Mouse (Mus musculus) CH12.LX (cell line): ENCODE data around the gene Tcam1. TPM values are rescaled to one million over a fixed set of nuclear protein-coding genes. Genes with fewer than 3 reads are reported as not detected.

Experiments used
- DNase-seq: peaks from one replicate; pipeline ENCODE4 v3.0.0-alpha.2; 2013; ENCODE audit errors: extremely low read depth
- H3K27ac ChIP-seq: 2 replicates; pipeline ENCODE4 v1.5.1; 2012; ENCODE audit warnings: low read depth, mild to moderate bottlenecking, control low read depth, moderate library complexity; ENCODE audit not compliant: insufficient read depth
- H3K27me3 ChIP-seq: replicated peaks from 2 replicates; pipeline ENCODE3; 2012; ENCODE audit warnings: inconsistent platforms
- H3K36me3 ChIP-seq, 2 experiments: replicated peaks in 1 of 2; 2 replicates each; pipeline versions ENCODE3 to v1.6.1; 2012; ENCODE audit warnings: inconsistent platforms in 1 of 2, low read length in 1 of 2, mild to moderate bottlenecking in 1 of 2, mixed read lengths in 1 of 2, moderate library complexity in 1 of 2; ENCODE audit not compliant: control insufficient read depth in 1 of 2, insufficient read depth in 1 of 2
- H3K4me1 ChIP-seq, 2 experiments: 2 replicates each; pipeline ENCODE4 v1.6.1; 2012; ENCODE audit warnings: inconsistent platforms in 1 of 2, moderate library complexity in 1 of 2; ENCODE audit not compliant: insufficient read depth in 2 of 2, control insufficient read depth in 1 of 2
- H3K4me2 ChIP-seq: 2 replicates; pipeline ENCODE4 v1.6.1; 2012; ENCODE audit warnings: low read depth, mild to moderate bottlenecking, control low read depth; ENCODE audit not compliant: poor library complexity, insufficient read depth, severe bottlenecking
- H3K4me3 ChIP-seq, 3 experiments: fragments of 150-350 bp in 1 of 3; sonication (generic) in 1 of 3; replicated peaks in 1 of 3; 2 replicates each; pipeline versions ENCODE3 to v1.5.1; 2011 to 2012; ENCODE audit warnings: low read depth in 2 of 3, low read length in 2 of 3, mild to moderate bottlenecking in 2 of 3, moderate library complexity in 2 of 3, control low read depth in 1 of 3, improper control_type of control experiment in 1 of 3, inconsistent platforms in 1 of 3, mixed read lengths in 1 of 3; ENCODE audit not compliant: poor library complexity in 1 of 3
- H3K79me2 ChIP-seq: replicated peaks from 2 replicates; pipeline ENCODE4 v1.6.1; 2012; ENCODE audit warnings: mild to moderate bottlenecking, moderate library complexity; ENCODE audit not compliant: control insufficient read depth, poor library complexity, insufficient read depth, severe bottlenecking; ENCODE audit errors: extremely low read depth
- H3K9ac ChIP-seq: 2 replicates; pipeline ENCODE4 v1.6.1; 2012; ENCODE audit warnings: low read depth, mild to moderate bottlenecking, control low read depth, moderate library complexity; ENCODE audit not compliant: insufficient read depth
- H3K9me3 ChIP-seq: replicated peaks from 2 replicates; pipeline ENCODE3; 2012; ENCODE audit warnings: low read length, inconsistent platforms, mixed read lengths
- BHLHE40 ChIP-seq: IDR thresholded peaks from 2 replicates; pipeline ENCODE4 v1.6.1; 2011; ENCODE audit warnings: mild to moderate bottlenecking, low read depth, low read length, improper control_type of control experiment
- HCFC1 ChIP-seq: IDR thresholded peaks from 2 replicates; pipeline ENCODE4 v1.6.1; 2012; ENCODE audit warnings: low read depth, mild to moderate bottlenecking, inconsistent platforms, low read length, improper control_type of control experiment
- IRF4 ChIP-seq: IDR thresholded peaks from 2 replicates; pipeline ENCODE4 v1.6.1; 2014; ENCODE audit warnings: low read depth, mild to moderate bottlenecking, inconsistent platforms, low read length, improper control_type of control experiment
- NRF1 ChIP-seq: IDR thresholded peaks from 2 replicates; pipeline ENCODE4 v1.6.1; 2014; ENCODE audit warnings: low read depth, mild to moderate bottlenecking, inconsistent platforms, low read length, improper control_type of control experiment, moderate library complexity
- RAD21 ChIP-seq: IDR thresholded peaks from 2 replicates; pipeline ENCODE4 v1.6.1; 2011; ENCODE audit warnings: low read depth, mild to moderate bottlenecking, low read length, improper control_type of control experiment, moderate library complexity
- SIN3A ChIP-seq: IDR thresholded peaks from 2 replicates; pipeline ENCODE4 v1.6.1; 2012; ENCODE audit warnings: low read length, improper control_type of control experiment, inconsistent platforms
- SMC3 ChIP-seq: IDR thresholded peaks from 2 replicates; pipeline ENCODE4 v1.6.1; 2011; ENCODE audit warnings: low read depth, low read length, improper control_type of control experiment
- ZNF384 ChIP-seq: IDR thresholded peaks from 2 replicates; pipeline ENCODE4 v1.6.1; 2012; ENCODE audit warnings: low read depth, low read length, improper control_type of control experiment, inconsistent platforms
- dilution Hi-C: fragments of 300-500 bp; cut with MboI; formaldehyde crosslinking; loops from 2 replicates; pipeline ENCODE4 v1.14.3; 2020; ENCODE audit warnings: low sequenced_read_pairs; ENCODE audit not compliant: extremely low pct_unique_long_range_greater_than_20kb, extremely low pct_ligation_motif_present
- in situ Hi-C: fragments of 300-500 bp; cut with MboI; formaldehyde crosslinking; loops from 3 replicates; pipeline ENCODE4 v1.14.3; 2019; ENCODE audit warnings: low sequenced_read_pairs, low pct_ligation_motif_present, low pct_unique_long_range_greater_than_20kb, mixed read lengths
- polyA plus RNA-seq: library from polyadenylated mRNA; unstranded; fragments of >175 nt; gene quantifications from 2 replicates; pipeline ENCODE4 v1.2.1, GENCODE M21; 2012; ENCODE audit warnings: low read depth; ENCODE audit not compliant: insufficient read length
- total RNA-seq, 2 experiments: library from RNA; depleted of rRNA; stranded (reverse); fragments of 300-350 nt in 1 of 2; fragments of >200 nt in 1 of 2; gene quantifications; 2 replicates each; pipeline ENCODE4 v1.2.3; 2012 to 2014

The Tcam1 gene
- total and polyA plus RNA-seq, 3 experiments = 0.82 to 5.9 (median 0.99) TPM

DNA sequence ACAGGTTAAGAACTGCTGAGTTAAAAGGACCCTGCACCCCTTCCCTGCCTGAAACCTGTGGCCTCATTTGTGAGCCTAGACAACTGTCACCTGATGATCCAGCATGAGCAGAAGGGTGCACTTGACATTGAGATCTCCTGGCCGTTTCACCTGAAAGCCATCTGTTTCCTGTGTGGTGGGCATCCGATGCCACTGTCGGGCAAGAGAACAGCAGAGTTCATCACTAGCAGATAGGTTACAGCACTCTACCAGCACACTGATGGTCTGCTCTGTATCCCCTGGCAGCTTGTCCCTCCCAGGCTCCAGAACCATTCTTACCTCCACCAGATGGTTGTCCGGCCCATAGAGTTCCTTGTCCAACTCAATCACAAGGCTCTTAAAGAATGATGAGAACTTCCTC is 10.9 kb upstream of the Tcam1 start:
- Histone ChIP-seq H3K4me1 (peaks cover 10 to 47% of the 10 kb centered on the region in 2 experiments), H3K9ac (no peak overlapping the region), H3K36me3 (peaks cover 73 to 86% of the 10 kb centered on the region in 2 experiments), H3K27me3 (no peaks in the 10 kb centered on the region), H3K27ac (no peak overlapping the region), H3K9me3 (no peaks in the 10 kb centered on the region), H3K4me2 (no peak overlapping the region), H3K4me3 (no peak overlapping the region), H3K79me2 (peaks cover 27% of the 10 kb centered on the region)
- DNase-seq = no peak
- no peak for TF ChIP-seq IRF4
- dilution Hi-C loops (no loop called here), in situ Hi-C loops (no loop called here)

DNA sequence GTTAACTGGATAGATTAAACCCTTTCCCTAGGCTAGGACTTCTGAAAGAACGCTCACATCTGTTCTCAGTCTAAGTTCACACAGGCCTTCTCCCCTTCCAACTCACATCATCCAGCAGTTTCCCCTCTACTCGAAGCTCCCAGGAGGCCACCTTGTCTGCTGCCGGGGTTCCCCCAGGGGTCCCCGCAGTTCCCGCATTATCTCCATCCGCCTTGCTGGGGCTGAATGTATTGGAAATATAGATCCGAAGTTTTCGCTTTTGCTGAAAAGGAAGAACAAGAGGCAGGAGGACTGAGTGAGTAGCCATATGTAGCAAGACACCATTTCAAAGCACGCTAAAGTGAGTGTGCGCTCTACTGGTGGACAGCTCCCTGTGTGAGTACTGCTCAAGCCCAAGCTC is 10.0 kb upstream of the Tcam1 start:
- Histone ChIP-seq H3K4me1 (peaks cover 14 to 55% of the 10 kb centered on the region in 2 experiments), H3K36me3 (peaks cover 64 to 78% of the 10 kb centered on the region in 2 experiments), H3K79me2 (peaks cover 32% of the 10 kb centered on the region), H3K4me2 (no peak overlapping the region), H3K9me3 (no peaks in the 10 kb centered on the region), H3K27me3 (no peaks in the 10 kb centered on the region), H3K9ac (no peak overlapping the region)
- no peak for DNase-seq
- TF ChIP-seq BHLHE40 = no peak
- TF ChIP-seq ZNF384 = no peak
- TF ChIP-seq SIN3A = no peak
- TF ChIP-seq NRF1 = no peak
- TF ChIP-seq RAD21 = no peak
- TF ChIP-seq, all 38 proteins: peak for 0
- in situ Hi-C loops (no loop called here), dilution Hi-C loops (no loop called here)
- no peak overlapping the region for H3K4me3 ChIP-seq
- no peak overlapping the region for H3K27ac ChIP-seq

GRCm38 (mm10) chr11:106267311-106267852 is 9.1 kb upstream of the Tcam1 start:
- no peak overlapping the region for H3K9ac ChIP-seq
- DNase-seq = no peak
- peaks cover 15 to 57% of the 10 kb centered on the region in 2 experiments for H3K4me1 ChIP-seq
- peaks cover 55 to 69% of the 10 kb centered on the region in 2 experiments for H3K36me3 ChIP-seq
- H3K79me2 ChIP-seq = peaks cover 40% of the 10 kb centered on the region
- dilution Hi-C loops = no loop called here
- in situ Hi-C loops = no loop called here
- H3K9me3 ChIP-seq = no peaks in the 10 kb centered on the region
- TF ChIP-seq SMC3 = no peak
- TF ChIP-seq HCFC1 = no peak
- TF ChIP-seq BHLHE40 = no peak
- no peaks in the 10 kb centered on the region for H3K27me3 ChIP-seq
- no peak overlapping the region for H3K4me3 ChIP-seq
- no peak overlapping the region for H3K27ac ChIP-seq
- H3K4me2 ChIP-seq = no peak overlapping the region
